Mouse (Mus musculus): Measurements from ENCODE around the gene Gm20388.

DNA sequence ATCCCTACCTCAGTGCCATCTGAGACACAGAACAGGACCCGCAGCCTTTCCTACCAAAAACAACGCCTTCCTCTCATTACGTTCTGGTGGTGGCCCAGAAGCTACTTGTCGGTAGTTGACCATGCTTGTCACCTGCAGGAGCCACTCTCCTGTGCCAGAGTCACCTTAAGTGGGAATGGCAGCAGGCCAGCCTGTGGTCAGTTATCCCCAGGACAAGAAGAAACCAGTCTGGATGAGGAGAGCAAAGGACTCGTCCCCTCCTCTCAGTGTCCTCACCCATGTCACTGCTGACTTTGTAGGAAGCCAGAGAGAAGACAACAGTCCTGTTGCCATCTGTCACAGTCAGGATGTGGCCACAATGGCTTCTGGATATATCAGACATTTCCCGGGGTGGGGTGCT, 2906.3 kb downstream of the Gm20388 start:
- no peak for TF ChIP-seq EP300 (optimal IDR thresholded peaks at IDR 0.05)
- TF ChIP-seq CTCF (IDR thresholded peaks at IDR 0.05; ENCODE audit: low read depth), result no peak
